Mouse (Mus musculus) inflammation-experienced regulatory T-cells, adult 6 months (primary cell): ENCODE results near the gene Olfr917. TPM values are rescaled to one million over a fixed set of nuclear protein-coding genes. Genes with fewer than 3 reads are reported as not detected.

Experiments used
- ATAC-seq: one replicate; pipeline ENCODE4 v1.8.0; 2017
- polyA plus RNA-seq, 3 experiments: library from polyadenylated mRNA; unstranded; fragments of 100-300 nt; shearing (Covaris generic); gene quantifications; one replicate each; pipeline ENCODE4 v1.2.1; 2017

Gene Olfr917
- not detected for polyA plus RNA-seq

GRCm38 (mm10) chr9:38665742-38666141, at the start of gene Olfr917:
Gene Olfr917, minus strand, starts transcription at chr9:38665842.
- ATAC-seq: no peak

GRCm38 (mm10) chr9:38674501-38674900, 8.9 kb upstream of the Olfr917 start, which contains the start of gene Olfr918:
Gene Olfr918, minus strand, starts transcription at chr9:38674601.
- no peak for ATAC-seq

GRCm38 (mm10) chr9:38672887-38673286, 7.2 kb upstream of the Olfr917 start:
- ATAC-seq: no peak

DNA sequence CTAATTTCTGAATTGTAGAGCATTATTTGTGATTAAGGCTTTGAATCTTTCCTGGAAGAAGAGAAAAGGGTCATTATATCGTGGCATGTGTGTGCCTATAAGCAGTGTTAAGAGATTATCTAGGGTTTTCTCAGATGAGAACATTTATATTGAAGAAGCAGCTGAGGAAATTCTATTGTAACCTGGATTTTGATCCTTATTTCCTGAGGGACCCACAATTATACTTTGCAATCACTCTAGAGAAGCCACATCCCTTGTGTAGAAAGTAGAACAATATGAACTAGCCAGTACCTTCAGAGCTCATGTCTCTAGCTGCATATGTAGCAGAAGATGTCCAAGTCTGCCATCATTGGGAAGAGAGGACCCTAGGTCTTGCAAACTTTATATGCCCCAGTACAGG, 5.9 kb downstream of the Olfr917 start, which contains the start of gene Olfr916:
TSS of gene Olfr916 (minus strand) at position 101 of the 400 bp plus-strand sequence.
- no peak for ATAC-seq

DNA sequence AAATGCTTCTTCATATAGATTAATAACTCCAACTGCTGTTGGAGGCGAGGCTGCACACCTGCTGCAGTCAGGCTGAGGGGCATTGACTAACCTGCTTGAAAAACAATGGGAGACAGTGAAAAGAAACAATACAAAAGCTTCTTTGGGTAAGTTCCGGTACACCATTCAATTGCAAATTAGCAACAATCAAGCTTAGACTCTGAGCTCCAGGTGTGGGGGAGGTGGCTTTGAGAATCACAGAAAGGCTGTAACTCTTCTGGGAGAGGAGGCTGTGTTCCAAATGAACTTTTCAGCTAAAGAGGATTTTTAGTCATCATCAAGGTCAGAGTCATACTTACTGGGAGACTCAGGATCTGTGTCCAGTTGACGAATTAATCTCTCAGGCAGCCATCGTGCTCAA, 33.2 kb downstream of the Olfr917 start:
- no peak for ATAC-seq

Other genes starting within 250 kb of the Olfr917 start
- gene Olfr901, start 236.4 kb downstream of the Olfr917 start, polyA plus RNA-seq: not detected
- gene Olfr902, start 218.2 kb downstream of the Olfr917 start, polyA plus RNA-seq: not detected
- not detected for gene Olfr904, start 202.7 kb downstream of the Olfr917 start, polyA plus RNA-seq
- gene Olfr905, start 194.7 kb downstream of the Olfr917 start, polyA plus RNA-seq: under 1 TPM in 1 of 3 experiments, not detected in 2; 0.09 TPM
- not detected for gene Olfr906, start 178.8 kb downstream of the Olfr917 start, polyA plus RNA-seq
- not detected for gene Olfr907, start 170.0 kb downstream of the Olfr917 start, polyA plus RNA-seq
- gene Olfr911-ps1, start 144.3 kb downstream of the Olfr917 start, polyA plus RNA-seq: under 1 TPM in 2 of 3 experiments, not detected in 1; 0.09 to 0.67 TPM
- not detected for gene Olfr910, start 128.0 kb downstream of the Olfr917 start, polyA plus RNA-seq
- gene Olfr912, start 85.7 kb downstream of the Olfr917 start, polyA plus RNA-seq: under 1 TPM in 1 of 3 experiments, not detected in 2; 0.10 TPM
- not detected for gene Olfr913, start 73.1 kb downstream of the Olfr917 start, polyA plus RNA-seq
- not detected for gene Olfr914, start 60.7 kb downstream of the Olfr917 start, polyA plus RNA-seq
- gene Olfr916, start 6.0 kb downstream of the Olfr917 start, polyA plus RNA-seq: not detected
- gene Olfr918, start 8.8 kb upstream of the Olfr917 start, polyA plus RNA-seq: not detected
- not detected for gene Olfr919, start 37.8 kb upstream of the Olfr917 start, polyA plus RNA-seq
- 10 to 100 TPM; 25.7 to 35.0 (median 26.6) TPM for gene Vwa5a, start 52.4 kb upstream of the Olfr917 start, polyA plus RNA-seq
- under 1 TPM in 2 of 3 experiments, not detected in 1; 0.39 to 0.44 TPM for gene Olfr920, start 86.5 kb upstream of the Olfr917 start, polyA plus RNA-seq
- gene Olfr921, start 107.2 kb upstream of the Olfr917 start, polyA plus RNA-seq: not detected
- gene Olfr922, start 148.8 kb upstream of the Olfr917 start, polyA plus RNA-seq: not detected
- gene Olfr923, start 160.7 kb upstream of the Olfr917 start, polyA plus RNA-seq: under 1 TPM in 1 of 3 experiments, not detected in 2; 0.19 TPM
- not detected for gene Olfr924, start 178.6 kb upstream of the Olfr917 start, polyA plus RNA-seq
- not detected for gene Olfr26, start 189.2 kb upstream of the Olfr917 start, polyA plus RNA-seq
- not detected for gene Olfr926, start 211.3 kb upstream of the Olfr917 start, polyA plus RNA-seq